Mouse (Mus musculus) adrenal gland, adult (tissue): ENCODE measurements at regions not wholly inside any gene's neighbourhood (a gene's known extent, or its start where the extent isn't known, plus 50 kb on each side); places are given as distances from the start of the nearest gene placed in this dataset.

Source experiments
- DNase-seq, 2 experiments: peaks; one replicate each; pipeline ENCODE4 v3.0.0; 2022 to 2023; ENCODE audit warnings: low spot score in 1 of 2; ENCODE audit not compliant: inconsistent age in 2 of 2

DNA sequence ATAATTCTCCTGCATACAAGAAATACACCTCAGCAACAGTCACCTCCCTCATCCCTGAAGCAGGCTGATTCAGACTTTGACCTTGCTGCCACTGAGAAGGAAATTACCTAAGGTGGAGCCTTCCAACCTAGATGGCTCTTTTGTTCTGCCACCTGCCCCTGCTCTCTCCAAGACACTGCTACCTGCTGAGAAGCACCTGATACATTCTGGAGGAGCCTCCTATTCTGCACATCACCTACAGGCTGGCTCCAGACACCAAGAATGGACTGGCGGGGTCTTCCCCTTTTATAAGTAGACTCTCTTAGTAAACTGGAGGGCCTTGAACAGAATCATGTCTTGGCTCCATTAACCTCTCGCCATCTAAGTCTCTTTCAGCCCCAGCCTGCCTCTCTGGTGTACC lies 1149.5 kb upstream of the 2610301B20Rik start:
- peak in 1 of 2 experiments; percentile 14 for DNase-seq

DNA sequence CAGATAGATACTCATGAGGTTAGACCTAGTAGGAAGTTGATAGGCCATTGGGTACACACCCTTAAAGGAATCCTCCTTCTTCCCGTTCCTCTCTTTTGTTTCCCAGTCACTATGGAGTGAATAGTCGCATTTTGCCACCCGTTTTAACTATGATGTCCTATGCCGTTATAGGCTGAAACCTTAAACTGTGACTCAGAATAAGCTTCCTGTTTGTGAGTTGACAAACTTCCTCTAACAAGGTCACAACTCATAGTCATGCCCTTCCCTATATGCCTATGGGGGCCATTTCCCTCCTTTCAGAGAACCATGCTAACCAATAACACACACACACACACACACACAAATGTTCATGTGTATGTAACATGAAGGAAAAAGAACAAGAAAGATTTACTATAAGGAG lies 1136.6 kb upstream of the 2610301B20Rik start:
- peak in 1 of 2 experiments; percentile 10 for DNase-seq

DNA sequence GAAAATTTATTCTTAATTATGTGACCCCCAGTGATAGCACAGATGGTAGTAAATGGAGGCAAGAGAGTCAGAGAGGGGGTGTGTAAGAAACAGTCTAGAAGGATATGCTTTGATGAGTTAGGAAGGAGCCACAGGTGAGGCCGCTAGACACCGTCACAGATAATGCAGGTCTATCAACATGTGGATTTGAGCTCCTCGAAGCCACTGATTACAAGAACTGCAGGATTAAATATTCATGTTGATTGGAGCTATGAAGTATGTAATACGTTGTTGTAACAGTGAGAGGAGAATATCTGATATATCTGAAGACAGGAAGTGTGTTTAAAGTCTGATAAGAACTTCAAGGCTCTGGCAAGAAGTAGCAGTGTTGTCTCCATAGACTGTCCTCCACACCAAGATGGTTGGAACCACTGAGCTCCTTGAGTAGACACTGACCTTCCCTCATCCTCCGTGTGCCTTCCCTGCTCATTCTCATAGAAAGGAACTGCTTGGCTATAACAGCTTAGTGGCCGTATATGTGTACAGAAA lies 1126.8 kb upstream of the 2610301B20Rik start:
- no peak for DNase-seq

DNA sequence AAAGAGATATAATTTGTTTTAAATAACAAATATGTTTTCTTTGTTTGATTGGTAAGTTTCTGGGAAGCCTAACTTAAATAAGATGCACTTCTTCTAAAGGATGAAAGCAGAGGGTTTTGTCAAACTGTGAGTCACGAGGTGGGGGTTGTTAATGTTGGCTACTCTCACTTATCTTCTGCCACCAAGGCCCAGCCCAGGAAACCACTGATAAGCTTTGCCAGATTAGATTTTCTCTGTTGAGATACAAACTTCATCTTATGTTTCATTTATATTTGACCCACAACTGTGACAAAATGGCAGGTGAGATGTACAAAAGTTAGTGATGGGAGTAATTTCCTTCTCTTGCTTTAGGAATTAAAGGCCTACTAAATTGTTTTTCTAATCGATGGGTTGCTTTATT lies 1126.2 kb upstream of the 2610301B20Rik start:
- DNase-seq, result peak in 1 of 2 experiments; percentile 52

DNA sequence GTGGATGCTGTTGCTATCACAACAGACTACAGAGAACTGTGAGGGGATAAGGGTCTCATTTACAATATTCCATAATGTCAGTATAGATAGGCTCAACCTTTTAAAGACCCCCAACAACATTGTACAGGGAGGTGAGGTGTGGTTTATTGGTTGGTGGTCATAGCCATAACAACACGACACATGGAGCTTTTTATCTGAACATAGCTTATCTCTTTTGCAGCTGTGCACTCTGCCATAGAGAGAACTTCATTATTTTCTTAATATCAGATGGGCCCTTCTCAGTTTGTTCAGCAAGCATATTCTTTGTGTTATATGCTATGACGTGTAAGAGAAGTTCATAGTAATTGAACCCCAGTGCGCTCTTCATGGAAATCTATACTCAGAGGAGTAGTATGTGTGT lies 1124.4 kb upstream of the 2610301B20Rik start:
- DNase-seq, result no peak

DNA sequence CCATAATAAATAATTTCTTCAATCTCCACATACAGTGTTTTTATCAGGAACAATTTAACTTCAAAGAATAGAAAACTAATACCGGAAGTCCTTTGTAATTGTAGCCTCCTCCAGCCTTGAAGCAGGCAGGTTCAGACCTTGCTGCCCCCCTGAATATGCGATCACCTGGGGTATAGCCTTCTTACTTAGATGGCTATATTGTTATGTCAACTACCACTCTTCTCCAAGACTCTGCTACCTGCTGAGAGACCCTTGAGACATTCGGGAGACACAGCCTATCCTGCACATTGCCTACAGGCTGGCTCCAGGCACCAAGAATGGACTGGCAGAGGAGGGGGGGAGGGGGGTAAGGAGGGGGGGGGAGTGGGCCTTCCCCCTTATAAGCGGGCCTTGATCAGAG lies 1123.9 kb upstream of the 2610301B20Rik start:
- no peak for DNase-seq

DNA sequence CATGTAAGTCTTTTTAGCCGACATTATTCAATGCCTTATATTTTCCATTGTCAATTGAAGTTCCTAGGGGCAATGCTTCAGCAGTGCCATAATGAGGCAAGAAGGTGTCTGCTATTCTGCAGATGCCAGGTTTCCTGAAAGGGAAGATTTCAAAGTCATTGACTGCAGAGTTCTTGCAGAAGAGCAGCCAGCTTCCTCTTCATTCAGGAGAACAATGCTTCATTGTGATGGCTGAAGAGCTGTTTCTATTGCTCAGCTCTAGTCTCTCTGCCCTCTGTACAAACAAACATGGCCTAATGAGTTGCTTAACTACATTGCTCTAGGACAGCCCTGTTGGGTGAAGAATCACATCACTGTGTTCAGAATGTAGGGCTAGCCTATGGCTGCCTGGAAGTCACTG lies 1111.0 kb upstream of the 2610301B20Rik start:
- DNase-seq, result no peak

DNA sequence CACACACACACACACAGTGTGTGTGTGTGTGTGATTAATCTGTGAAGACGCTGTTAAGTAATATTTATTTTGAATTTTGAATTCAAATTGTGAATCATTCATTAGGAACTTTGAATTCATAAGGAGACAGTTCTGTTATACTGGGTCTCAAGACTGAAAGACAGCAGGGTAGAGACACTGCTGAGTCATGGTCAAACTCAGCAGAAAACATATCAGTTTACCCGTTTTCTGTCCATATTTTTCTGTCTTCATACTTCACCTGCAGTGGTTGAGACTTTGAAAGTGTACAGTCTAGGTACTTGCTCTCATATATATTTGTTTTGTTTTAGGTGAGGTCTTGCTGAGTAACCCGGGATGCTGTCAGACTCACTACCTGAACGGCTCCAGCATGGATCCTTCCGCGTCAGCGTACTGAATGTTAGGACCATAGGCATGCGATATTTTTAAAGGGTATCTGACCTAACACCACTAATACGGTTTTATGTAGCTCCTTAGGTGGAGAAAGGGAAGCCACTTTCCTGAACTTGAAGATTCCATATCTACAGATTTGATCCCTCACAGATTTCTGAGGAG lies 1104.6 kb upstream of the 2610301B20Rik start:
- DNase-seq, result peak in 1 of 2 experiments; percentile 52

DNA sequence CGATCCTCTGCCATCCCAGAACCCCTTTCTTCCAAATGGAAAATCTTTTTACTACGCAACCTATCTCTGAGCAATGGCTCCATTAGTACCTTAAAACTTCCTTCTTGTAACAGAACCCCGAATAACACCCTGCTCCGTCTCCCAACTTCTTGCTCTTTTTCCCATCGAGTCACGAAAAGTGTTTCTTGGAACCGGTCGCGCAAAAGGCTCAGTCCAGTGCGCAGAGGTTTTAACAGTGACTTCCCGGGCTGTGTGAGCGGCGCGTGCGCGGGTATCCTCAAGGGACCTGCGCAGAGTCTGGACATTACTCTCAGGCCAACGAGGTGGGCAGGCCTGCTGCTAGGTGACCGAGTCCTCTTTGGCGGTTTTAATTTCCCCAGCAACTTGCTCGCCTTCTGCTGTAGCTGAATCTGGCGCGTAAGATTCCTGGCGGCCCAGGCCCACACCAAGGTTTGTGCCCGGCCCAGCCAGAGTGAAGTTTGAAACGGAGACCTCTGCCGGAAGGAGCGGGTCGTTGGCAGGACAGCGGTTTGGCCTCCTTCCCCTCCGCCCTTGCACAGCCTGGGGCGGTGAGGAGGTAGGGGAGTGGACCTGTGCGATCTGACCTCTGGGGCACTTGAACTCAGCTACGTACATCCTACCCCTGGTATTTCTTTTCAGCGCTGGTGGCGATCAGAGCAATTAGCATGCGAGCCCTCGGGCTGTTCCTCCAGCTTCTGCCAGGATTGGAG lies 1103.8 kb upstream of the 2610301B20Rik start:
- DNase-seq, result peak; percentile 70 to 91

DNA sequence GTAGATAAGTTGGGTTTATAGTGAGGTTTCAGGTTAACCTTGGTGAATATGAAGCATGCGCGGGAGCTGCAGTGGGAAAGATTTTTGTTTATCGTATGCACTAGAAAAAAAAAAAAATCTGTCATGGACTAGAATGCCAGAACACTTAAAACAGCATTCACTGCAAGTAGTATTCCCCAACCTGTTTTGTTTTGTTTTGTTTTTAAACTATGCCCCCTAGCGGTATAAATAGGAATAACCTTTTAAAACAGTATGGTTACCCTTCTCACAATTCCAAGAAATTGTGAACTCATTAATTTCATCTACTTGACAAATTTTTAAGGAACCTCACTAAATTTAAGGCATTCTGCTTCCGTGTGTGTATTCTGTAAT lies 1103.2 kb upstream of the 2610301B20Rik start:
- DNase-seq, result no peak

DNA sequence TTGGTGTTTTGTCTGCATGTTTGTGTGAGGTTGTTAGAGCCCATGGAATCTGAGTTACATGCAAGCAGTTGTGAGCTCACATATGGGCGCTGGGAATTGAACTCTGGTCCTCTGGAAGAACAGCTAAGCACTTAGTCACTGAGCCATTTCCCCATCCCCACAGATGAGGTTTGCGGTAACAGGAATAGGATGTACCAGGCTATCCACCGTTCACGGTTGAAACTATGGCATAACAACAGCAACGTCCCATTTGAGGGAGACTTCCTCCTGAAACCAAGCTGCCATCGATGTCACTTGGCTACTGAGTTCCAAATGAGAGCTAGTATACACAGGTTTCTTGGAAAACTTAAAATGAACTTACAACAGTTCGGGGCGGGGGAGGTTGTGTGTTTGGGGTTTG lies 1095.9 kb upstream of the 2610301B20Rik start:
- no peak for DNase-seq

DNA sequence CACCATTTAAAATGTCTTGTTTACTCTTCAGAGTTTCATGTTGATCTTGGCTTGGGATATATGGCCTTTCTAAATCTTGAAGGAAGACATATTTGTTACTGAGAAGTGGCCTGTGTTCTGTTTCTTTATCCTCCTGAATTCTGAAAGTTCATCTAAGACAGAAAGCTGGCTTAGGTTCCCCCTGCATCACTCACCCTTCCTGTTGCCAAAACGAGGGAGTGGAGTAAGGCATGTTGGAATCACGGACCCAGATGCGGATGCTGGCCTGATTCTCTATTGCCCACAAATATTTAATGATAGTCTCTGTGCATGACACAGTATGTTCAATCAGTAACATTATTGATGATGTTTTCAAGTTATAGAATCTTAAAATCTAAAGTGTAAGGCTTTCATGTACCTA lies 1094.7 kb upstream of the 2610301B20Rik start:
- DNase-seq, result no peak

DNA sequence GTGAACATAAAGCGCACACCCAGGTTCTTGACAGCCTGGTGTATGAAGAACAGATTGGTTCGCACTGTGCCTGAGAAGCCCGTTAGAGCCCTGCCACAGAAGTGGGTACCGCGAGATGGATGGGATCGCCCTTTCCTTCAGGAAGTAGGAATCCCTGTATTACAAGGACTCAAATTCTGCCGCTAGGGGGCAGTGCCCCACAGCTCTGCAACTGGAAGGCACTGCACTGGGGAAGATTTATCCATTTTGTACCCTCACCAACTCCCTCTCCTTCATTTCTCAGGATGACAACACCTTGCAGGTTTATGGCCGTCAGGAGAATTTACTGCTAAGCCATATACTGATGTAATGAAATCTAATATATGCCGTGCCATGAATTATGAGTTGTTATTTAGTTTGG lies 1094.1 kb upstream of the 2610301B20Rik start:
- peak; percentile 48 to 87 for DNase-seq

DNA sequence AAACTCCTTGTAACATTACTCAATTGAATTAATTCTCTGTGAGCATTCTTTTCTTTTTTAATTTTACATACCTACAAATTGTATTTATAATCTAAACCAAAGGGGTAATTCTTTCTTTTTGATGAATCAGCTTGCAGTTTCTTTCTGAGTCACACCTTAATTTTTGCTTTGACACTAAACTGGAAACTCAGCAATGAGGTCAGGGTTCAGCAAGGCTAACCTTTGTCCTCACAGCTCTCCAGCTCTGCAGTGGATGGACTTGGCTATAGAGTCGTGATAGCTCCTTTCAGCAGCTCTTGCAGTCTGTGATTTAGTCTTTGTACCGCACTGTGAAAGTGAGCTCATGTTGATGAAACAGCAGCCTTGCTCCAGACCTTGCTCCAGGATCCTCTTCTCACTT lies 1093.0 kb upstream of the 2610301B20Rik start:
- peak in 1 of 2 experiments; percentile 33 for DNase-seq

DNA sequence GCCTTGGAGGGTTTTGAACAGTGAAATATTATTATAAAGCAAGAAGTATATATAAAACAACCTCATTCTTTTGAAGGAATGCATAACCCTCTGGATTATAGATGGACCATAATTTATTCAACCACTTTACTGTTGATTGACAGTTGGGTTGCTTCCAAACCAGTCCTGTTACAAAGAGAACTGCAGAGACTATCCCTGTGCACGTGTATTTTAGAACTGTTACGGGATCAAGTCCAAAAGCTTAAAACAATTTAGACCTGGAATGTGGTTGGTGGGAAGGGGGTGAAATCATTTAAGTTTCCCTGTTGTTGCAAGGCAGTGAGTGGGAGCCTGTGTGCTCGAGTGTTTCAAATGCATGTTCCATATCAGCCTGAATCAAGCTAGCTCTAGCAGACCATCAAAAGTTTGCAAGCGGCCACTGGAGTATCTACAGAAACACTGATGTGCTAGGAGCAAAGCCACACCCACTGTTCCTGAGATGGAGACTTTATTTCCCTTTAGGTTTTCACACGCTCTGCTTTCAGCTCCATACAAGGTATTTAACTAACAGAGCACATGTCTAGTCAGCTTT lies 1086.4 kb upstream of the 2610301B20Rik start:
- DNase-seq, result no peak

DNA sequence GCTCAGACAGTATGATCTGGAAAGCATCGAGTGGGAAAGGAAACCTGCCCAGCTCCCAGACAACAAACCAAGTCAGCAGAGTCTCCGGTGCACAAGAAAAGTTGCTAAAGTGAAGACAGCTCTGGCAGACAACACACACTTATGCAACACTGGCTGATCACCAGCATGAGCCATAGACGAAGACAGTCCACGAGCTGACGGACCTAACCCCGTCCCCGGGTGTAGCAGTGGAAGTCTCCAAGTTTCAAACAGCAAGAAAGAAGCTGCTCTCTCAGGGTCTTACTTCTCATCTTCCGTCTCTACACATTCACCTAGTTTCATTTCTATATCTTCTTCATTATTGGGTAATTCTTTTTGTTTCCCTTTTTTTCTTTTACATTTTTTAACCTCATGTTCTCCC lies 1083.8 kb upstream of the 2610301B20Rik start:
- no peak for DNase-seq
